Mouse (Mus musculus): Measurements from ENCODE around the gene Nek6.
A peak's percentile ranks its signal among the peaks of the same experiment; 100 is the strongest.

Gene Nek6

DNA sequence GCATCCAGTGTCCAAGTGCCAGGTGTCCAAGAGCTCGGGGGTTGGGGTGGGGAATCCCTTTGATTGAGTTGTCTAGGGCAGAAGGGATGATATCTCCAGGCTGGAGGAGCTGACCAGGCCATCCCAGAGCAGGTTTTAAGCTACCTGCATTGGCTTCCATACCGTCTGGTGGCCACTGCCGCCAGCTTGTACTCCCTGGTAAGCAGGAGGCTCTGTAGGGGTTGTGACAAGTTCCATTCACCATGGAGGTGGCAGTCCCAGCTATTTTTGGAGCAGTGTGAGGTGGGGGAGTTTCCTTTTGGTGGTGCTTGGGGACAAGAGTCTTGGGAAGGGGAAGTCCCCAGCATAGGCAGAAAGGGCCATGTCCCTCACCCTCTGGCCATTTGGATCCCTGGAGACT lies 29.7 kb downstream of the Nek6 start:
- no peak for DNase-seq

DNA sequence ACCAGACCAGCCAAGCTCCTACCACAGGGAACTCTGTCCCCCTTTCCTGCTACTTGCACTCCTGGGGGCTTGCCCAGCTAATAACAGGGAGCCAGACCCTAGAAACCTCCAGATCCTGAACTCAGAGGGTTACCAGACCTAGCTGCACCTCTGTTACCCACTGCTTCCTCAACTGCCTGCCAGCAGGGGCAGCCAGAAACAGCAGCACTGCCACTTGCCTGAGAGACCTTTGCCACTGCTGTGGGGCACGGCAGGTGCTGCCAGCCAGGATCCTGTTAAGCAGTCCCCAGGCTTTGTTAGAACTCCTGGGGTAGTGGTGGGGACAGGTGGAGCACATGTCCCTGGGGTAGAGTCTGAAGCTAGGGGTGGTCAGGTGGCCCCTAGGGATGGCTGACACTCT lies 30.1 kb downstream of the Nek6 start:
- no peak for DNase-seq

DNA sequence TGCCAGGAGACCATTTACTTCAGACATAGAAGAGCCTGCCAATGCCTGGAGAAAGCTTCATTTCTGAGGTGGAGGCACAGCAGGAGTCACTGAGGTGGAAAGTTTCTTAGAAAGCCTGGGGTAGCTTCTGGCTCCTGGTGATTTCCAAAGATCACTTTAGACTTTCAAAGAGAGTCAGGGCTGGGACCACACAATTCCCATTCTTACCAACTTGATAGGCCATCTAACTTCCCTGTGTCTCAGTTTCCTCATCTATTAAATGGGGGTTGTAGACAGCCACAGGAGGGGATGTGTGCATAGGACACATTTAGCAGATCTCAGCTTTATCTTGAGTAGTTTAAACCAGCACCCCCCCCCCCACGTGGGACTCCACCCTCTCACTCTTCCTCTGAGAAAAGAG lies 30.9 kb downstream of the Nek6 start:
- no peak for DNase-seq

DNA sequence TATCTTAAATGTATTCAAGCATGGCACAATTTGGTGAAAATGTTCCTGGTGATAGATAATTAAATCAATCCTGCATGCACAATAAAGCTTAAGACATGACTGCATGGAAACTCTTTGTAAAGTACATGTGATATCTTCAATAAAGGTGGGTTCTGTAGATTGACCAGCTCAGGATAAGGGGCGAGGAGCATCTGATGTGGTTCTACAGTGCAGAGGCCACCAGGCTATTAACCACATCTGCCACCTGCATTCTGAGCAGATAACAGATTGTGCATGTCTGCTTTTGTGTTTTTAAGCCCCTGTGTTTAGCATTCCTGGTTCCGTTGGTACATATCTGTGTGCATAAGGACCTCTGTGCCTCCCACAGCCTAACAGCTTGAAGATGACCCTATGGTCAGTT lies 31.7 kb downstream of the Nek6 start:
- no peak for DNase-seq

DNA sequence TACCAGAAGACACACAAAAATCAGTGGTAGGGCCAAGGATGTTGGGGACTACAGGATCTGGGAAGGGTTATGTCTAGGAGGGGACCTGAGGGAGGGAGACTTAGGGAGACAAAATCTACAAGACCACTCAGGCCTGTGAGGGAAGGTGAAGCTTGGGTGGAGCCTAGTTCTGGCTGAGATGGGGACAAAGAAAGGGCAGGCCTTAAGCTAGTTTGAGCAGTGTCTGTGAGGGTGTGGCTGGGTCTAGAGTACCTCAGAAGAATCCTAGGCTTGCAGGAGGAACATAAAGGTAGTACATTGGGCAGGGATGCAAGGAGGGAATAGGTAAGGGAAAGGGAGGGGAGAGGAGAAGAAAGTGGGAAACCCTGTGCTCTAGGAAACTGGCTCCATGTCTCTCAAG lies 32.9 kb downstream of the Nek6 start:
- DNase-seq: no peak

DNA sequence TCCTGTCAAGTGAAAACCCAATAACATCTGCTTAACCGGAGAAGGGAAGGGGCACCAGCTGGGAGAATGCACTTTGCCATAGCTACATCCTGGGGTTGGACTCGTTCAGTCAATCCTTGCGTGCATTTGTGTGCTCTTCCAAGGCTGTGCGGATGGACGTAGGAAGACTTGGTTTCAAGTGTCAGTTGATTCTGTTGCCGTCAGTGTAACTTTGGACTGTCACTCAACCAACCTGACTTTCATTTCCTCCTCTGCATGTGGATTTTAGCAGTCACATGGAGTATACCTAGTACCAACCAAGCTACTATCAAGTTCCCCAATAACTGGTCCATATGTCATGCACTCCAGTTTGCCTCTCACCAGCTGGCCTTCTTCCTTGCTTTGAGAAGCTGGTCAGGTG lies 33.5 kb downstream of the Nek6 start:
- DNase-seq: no peak

DNA sequence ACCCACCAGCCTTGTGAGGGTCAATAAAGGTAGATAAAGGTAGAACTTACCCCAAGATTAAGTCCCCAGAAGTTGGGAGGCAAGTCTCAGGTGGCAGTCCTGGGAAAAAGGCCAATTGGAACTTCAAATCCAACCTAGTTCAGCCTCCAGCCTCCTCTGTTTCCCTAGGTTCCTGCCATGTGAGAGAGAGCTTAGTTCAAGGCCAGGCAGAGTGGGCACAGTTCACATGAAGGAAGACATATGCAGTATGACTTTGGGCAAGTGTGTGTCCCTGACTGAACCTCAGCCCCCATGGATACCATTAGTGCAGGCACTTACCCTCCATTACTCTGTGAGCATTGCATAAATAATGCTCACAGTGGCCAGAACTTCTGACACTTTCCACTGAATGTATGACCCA lies 34.3 kb downstream of the Nek6 start:
- no peak for DNase-seq

DNA sequence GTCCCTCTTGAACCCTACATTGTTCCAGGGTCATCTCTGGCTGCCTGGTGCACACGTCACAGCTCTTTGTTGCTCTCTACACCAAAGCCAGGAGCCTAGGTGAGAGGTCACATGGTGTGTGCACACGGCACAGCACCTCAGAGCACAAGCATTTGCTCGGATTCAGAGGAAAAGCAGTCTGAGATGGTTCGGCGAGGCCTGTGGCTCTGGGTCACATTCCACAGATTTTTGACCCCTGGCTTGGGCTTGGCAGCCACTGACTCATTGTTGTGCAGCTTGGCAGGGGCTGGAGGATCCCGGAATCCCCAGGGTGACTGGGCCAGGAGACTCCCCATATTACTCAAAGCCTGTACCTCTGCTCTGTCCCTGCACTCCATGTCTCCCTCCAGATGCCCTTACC lies 34.8 kb downstream of the Nek6 start:
- no peak for DNase-seq

DNA sequence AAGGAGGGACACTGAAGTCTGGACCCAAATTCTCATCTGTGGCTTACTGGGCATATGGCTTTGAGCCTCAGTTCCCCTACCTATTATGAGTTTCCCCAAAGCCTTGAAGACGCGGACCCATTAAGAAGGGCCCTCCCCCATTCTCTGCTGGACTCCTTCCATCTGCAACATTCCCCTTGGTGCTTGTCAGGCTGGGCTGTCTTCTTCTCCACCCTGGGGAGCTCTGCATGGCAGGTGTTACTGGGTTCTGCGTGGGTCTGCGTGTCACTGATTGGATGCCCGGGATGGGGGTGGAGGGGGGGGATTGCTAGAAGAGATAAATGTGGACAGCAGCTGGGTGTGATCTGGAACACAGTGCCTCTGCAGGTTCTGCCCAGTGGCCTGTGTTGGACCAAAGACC lies 35.3 kb downstream of the Nek6 start:
- DNase-seq: no peak

DNA sequence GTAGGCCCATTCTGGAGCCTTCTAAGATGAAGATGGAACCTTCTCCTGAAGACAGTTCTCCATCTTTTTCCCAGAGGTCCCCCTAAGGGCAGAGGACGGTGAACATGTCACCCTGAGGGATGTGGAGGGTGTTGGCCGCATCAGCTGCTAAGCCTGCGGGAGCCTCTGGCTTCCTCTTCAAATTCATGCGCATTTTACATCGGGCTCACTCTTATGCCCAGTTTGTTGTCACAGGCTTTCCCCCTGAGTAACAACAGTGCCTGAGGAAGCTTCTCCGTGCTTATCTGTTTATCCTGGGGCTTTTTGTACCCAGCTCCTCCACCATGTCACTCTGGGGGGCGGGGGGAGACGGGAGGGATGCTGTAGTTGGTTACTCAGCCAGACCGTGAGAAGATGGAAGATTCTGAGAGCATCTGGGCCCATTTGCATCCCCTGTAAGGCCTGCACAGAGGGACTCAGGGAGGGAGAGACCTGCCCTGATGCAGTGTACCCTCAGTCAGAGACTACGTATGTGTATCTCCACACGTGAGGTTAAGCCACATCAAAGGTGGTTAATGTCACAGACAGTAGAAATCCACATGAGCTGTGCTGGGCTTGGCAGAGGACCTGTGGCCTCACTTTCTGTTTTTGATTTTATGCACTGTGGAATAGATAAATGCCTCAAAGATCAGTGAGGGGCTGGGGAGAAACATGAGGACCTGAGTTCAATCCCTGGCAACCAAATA lies 36.5 kb downstream of the Nek6 start:
- DNase-seq: no peak

DNA sequence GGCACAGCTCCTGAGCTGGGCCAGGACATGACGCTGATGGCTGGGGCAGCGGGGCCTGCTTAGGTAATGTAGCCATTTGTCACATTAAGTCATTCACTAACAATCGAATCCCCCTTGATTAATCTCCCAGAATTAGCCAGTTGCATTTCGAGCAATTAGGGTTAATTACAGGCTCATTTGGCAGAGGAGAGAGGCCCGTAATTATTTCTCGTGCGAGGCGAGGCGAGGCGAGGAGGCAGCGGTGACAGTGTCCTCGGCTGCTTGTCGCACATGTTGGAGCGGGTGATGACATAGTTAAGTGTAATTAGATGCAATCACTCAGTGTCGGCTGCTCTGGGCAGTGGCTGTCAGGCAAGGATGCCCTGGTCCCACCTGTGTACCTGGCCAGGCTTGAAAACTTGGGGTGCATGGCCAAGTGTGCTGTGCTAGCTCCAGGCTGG lies 40.6 kb downstream of the Nek6 start:
- DNase-seq: no peak

DNA sequence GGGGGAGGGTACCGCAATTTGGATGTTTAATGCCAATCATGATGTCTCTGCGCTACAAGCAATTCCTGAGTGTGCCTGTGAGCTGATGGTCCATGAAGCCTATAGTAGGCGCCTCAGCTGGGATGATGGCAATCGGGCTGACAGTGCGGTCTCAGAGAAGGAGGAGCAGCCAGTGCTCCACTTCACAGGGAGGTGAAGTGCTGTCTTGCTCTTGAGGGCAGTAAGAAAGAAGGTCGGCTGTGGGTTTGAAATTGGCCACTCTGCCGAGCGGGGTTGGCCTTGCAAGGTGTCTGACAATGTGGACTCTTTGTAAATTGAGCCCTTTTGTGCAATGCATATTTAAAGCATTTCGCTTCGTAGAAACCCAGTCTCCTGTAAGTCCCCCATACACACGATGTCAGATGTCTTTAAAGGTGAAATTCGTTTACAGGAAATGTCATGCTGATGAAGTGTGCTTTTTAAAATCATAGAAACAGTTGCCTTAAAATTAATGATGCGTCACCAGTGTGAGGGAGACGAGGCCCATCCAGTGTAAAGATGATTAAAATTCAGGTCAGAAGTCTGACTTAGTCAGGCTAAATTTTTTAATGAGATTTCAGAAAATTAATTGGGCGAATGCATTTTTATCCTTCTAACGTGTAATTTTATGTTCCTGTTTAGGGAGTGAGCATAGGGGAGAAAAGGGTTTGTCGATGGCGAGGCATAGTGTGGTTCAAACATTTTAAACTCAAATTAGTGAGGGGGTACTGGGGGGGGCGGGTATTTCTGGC lies 43.0 kb downstream of the Nek6 start:
- no peak for DNase-seq

DNA sequence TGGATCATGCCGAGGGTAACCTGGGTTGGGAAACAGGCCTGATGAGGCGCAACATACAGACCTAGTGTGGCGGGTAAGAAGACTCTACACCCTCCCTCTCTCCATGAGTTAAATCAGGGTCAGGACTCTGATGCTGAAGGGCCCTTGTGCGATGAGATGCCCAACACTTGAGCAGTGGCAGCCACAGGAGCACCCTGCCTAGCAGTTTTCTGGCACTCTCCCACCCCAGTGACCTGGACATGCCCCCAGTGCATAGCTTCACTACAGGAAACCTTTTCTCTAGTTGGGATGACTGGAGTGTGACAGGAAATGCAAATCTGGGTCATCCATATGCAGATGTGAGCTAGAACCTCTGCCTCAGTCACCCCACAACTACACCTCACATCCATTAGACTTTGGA lies 44.2 kb downstream of the Nek6 start:
- no peak for DNase-seq

DNA sequence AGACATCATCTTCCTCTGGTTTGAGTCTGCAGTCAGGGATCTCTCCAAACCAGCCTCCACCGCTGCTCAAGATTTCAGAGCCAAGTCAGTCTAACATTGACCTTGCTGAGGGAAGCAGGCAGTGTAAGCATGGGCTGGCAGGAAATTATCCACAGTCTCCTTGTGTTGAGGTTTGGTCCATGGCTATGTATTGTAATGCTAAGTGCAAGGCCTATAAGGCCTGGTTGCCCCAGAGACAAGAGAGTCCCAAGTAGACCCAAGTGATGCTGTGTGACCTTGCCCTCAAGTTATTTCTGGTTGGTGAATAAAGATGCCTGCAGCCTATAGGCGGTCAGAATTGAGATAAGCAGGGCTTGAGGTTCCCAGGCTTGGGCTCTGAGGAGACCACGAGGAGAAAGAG lies 45.3 kb downstream of the Nek6 start:
- DNase-seq: no peak

DNA sequence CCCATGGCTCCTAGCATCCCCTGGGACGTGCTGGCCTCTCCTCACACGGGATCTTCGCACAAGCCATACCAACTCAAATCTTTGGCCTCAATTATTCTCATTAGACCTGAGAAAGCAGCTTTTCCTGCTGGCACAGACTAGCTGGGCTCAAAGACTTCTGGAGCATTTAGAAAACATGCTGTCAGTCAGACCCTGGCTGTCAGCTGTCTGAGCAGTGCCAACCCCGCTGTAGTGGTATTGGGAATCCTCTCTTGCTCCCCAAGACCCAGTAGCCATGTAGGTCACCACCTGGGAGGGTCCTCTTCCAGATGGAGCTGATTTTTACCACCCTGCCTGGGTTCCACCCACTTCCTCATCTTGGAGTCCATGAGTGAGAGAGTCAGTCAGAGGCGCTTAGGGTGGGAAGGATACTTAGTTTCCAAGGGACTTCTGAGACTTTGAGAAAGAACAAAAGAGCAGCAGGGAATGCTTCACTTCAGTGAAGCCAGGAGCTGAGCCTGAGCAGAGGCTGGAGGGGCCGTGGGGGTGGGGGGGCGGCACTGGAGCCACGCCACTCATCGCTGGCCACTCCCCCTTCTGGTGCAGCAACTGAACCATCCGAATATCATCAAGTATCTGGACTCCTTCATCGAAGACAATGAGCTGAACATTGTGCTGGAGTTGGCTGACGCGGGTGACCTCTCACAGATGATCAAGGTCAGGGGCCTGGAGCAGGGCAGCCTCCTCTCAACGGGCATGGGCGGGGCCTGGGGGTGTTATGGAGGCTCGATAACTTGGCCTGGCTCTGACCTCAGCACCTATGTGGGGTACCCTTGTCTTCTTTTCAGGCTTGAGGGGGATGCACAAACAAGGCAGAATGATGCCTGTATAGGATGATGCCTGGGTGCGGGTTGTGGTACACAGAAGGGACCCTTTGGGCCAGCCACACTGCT lies 49.1 kb downstream of the Nek6 start:
- no peak for DNase-seq

DNA sequence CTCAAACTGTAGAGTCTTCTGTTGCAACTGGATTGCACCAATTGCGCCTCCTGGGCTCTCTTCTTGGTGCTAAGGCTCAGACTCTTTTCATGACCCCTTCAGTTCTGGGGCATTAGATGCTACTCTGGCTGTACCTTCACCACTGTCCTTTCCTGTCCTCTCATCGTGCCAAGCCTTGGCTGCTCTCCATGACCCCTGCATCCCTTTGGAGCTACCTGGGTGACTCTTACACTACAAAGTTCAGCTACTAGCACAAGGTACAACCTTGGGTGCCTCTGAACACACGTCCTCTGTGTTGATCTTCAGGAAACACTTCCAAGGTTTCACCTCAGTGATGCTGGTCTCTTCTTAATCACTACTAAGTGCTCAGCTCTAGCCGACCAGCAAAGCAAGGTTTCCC lies 51.2 kb downstream of the Nek6 start:
- DNase-seq: no peak

DNA sequence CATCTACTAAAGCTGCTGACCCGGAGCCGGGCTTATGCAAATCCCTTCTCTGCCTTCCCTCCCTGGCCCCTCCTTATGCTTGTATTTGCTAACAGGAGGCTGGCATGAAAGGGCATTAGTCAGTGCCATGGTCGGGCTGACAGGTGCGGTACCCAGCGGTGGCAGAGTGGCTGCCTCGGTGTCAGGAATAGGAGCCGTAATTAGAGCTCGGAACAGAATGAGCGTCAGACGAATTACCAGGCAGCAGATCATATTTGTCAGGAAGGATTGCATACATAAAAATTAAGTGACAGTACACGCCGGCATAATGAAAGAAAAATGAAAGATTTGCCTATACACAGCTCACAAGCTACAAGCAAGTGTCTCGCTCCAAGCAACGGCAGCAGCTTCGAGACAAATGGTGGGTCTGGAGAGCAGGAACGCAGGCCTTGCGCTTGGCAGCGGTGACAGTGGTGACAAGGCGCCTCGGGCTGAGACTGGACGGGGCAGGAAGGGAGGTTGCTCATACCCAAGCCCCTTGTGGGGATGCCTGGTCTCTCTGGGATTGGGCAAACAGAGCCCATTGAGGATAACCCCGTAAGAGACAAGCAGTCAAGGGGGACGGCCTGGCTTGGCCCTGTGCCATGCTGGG lies 60.6 kb downstream of the Nek6 start:
- DNase-seq: no peak

DNA sequence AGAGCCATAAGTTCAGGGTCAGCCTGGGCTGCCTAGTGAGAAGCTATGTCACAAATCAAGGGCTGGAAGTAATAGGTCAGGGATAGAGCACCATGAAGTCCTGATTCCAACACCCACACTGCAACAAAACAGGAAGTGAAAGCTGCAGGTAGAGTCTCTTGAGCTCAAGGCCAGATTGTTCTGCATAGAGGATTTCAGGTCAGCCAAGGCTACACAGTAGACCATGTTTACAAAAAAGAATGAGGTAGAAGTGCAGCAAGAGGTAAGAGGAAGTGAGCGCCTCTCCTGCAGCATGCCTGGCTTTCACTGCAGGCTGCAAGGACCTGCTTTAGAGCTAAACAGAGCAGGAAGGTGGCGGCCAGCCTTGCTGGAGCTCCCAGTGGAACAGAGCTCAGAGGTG lies 63.3 kb downstream of the Nek6 start:
- no peak for DNase-seq

DNA sequence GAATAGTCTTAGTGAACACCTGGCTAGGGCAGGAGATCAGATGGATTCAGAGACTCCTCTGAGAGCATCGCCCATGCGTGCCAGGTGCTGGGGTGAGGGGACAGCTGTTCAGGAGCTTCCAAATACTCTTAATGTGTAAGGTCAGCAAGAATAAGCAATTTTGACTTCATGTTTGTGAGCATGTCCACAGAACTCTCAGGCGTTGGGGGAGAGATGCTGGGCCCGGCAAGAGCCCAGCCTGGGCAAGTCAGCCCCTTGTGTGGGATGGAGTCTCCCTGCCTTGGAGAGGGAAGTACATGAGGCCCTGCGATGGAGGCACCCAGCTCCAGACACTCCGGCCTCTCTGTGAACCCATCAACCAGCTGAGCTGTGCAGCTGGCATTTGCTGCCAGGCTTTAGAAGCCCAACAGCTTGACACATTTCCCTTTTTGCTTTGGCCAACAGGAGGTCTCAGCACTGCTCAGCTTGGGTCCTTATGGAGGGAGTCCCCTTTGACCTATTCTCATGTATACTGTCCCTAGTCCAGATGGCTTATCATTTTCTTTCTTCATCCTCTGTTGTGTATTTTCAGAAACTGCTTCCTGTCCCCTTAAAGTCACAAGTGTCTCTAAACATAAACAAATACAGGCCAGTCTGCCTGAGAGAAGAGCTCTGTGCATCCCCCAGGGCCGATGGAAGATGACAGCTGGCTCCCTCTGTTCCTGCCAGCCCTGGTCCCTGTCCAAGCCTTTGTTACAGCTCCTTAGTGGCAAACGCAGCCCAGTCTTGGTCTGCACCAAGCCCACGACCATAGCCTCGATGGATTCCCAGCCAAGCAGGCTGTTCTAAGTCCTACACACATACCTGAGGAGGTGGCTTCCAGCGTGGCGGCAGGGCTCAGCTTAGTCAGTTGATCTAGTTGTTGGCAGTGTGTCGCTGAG lies 67.4 kb downstream of the Nek6 start:
- DNase-seq: peak; percentile 47

DNA sequence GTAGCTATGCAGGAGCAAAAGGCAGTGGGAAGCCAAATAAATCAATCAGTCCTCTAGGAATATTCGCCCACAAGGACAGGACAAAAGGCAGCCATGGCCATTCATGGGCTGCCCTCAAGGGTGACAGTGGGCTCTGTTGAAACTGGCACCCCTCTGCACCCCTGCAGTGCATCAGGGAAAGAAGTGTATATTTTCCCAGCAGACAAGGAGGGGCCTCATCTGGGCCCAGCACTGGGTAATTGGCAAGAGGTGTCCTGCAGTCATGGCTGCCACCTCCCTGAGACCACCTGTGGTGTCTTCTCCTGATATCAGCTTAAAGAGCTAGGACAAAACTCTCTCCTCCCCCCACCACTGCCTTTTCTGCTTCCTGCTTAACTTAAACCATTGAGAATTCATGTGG lies 68.1 kb downstream of the Nek6 start:
- DNase-seq: no peak

DNA sequence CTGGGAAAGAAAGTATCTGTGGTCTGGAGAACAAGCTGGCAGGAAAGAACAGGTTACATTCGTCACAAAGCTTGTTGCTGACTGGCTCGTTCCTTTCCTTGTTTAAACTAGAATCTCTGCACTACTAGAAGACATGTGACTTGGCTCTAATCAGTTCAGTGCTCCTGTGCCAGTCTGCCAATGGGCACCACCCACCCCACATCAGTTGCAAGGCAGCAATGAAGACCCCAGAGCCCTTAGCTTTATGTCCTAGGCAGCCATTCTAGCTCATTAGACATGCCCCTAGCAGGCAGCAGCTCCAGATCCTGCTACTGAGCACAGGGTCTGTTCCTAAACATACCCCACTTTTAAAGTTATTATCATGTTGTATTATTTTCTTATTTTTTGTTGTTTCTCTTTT lies 72.5 kb downstream of the Nek6 start:
- no peak for DNase-seq

All from right cerebral cortex, adult 18-20 months (tissue).